Mouse (Mus musculus): ENCODE measurements at regions not wholly inside any gene's neighbourhood (a gene's known extent, or its start where the extent isn't known, plus 50 kb on each side); places are given as distances from the start of the nearest gene placed in this dataset.
"Not testable (repeated sequence)": the region's sequence is repeated elsewhere in the genome, so short reads cannot be mapped to it uniquely, and the experiment has no call there.

GRCm38 (mm10) chr3:147825337-147825736, 973.2 kb downstream of the Ttll7 start:
- no peak for DNase-seq (ENCODE audit: low spot score)

DNA sequence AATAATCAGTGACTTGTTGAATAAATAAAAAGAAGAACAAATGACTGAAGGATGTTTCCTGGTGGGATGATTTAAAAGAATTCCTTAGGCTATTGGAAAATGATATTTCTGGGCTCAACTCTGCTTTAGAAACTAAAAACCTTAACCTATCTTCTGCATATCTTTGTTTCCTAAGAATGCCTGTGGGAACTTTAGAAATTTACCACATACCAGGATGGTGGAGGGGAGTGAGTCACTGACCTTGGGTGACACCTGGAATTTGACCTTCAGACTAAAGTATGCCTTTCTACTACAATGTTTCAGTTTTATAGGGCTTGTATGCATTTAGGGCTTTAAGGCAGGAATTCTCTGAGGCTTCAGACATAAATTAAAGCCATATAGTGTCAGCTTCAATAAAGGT, 972.3 kb downstream of the Ttll7 start:
- DNase-seq (ENCODE audit: low spot score) = no peak

DNA sequence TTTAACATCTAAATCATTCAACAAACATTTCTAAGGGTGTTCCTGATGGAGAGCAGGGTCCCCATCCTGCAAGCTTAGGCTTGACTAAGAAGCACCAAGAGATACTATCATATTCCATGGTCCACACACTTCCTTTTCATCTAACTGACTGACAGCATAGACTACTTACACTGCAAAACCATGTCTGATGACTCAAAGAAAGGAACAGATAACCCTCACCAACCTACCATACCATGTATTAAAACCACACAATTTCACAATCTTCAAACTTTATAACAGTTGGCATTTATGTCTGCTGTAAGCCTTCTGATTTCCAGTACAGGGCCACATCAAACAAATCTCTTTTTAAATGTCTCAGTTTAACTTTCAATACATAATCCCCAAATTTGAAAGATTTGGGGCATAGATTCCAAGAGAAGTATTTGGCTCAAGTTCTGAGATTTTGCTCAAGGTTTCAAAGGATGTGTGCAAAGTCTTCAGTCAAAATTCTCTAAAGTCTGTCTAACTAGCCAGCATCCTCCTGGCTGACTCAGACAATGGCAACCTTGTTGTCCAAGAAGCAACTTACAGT, 962.0 kb downstream of the Ttll7 start:
- no peak for DNase-seq (ENCODE audit: low spot score)

DNA sequence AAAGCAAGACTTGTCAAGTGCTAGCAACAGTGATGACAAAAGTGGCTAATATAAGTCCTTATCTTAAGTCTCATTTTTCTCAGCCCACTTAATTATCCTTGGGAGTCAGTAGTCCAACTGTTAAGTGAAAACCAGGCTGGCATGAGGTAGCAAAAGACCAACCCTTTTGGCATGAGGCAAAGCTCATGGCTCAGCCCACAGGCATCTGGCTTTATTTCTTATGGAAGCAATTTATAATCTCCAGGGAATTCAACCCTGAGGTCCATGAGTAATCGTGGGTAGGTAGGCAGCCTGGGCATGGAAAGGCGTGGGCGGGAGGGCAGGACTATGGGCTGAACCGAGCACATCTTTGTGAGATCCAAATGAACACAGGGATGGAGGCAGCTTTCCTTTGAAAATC, 950.4 kb downstream of the Ttll7 start:
- no peak for DNase-seq (ENCODE audit: low spot score)

- DNase-seq (ENCODE audit: low spot score) = no peak
These were observed 944.4 kb downstream of the Ttll7 start for GRCm38 (mm10) chr3:147796524-147796923.

GRCm38 (mm10) chr3:147795116-147795515, 942.9 kb downstream of the Ttll7 start:
- DNase-seq (ENCODE audit: low spot score) = no peak

DNA sequence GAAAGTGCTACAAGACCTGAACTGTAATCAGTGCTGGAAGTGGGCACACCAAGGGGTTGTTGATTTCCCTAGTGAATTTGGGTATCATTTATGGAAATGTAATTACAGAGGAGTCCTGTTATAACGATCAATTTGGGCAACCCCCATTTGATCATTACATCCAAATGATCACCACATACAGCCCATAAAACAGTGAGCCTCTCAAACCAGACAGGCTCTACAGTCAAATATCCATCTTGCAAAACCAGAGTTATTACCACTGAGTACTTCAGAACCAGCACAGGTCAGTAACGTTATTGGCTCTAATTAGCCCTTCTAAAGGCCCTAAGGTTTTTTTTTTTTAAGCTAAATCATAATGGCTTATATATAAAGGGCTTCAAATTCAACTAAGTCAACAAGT, 934.4 kb downstream of the Ttll7 start:
- no peak for DNase-seq (ENCODE audit: low spot score)

DNA sequence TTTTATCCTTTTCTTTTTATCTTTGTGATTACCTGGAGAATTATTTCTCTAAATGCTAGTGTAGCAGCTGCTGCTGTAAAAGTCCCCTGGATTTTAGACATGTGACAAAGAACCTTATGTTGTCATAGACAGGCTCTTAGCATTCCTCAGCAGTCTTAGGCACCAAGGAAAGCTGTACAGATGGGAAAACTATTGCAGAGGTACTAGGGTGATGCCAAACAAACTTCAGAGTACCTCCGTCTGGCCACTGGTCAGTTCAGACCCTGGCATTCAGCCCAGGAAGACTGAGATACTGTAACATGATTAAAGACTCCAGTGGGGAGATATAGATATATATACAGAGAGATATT, 898.6 kb downstream of the Ttll7 start:
- no peak for DNase-seq (ENCODE audit: low spot score)

- DNase-seq (ENCODE audit: low spot score) = peak; percentile 58
These were observed 898.0 kb downstream of the Ttll7 start for GRCm38 (mm10) chr3:147749939-147750841.

- DNase-seq (ENCODE audit: low spot score) = peak; percentile 57
These were observed 897.3 kb downstream of the Ttll7 start for GRCm38 (mm10) chr3:147749442-147749841.

DNA sequence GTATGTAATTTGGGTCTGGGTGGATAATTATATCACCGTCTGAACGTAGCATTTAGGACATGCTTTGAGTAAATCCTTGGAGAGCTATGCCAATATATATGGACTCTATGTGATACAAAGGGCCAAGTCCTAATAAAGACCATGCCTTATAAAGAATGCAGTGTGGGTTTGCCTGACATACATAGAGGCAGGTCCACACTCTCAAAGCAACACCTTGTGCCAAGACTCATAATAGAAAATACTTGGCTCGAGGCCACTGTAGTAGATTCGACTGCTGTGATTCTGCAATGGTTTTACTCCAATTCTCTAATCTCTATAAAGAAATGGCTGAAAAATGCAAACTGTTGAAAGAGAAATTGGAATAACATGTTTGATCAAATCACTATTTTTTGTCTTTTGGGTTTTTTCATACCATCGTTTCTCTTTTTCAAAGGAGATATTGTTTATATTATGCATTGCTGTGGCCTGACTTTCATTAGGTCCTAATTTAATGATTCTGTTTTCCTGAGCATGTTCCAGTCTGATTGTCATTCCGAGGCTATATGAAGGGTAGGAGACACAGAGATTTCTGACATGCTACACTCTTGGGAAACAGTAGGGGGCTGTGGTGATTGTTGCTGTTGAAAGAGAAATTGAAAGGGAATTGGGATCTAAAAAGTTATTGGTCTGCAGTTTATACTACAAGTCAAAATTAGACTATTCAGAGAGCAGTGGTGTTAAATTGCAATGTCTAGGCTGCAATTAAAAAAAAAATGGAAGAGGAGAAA, 884.7 kb downstream of the Ttll7 start:
- peak; percentile 15 for DNase-seq (ENCODE audit: low spot score)

DNA sequence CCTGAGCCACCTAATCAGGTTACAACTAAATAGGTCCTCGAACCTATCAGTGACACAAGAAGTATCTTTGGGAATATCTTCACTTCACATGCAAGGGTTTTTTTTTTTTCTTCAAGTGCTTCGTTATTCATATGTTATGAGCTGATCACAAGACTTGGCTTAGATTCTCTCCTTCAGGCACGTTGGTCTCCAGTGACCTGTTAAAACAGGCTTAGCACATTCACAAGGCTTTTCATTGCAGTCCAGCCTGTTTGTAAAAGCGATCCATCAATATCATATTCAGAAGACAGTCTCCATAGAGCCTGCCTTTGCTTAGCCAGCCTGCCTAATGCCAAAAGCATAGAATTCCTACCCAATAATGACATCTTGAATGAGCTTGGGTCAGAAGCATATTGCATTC, 864.2 kb downstream of the Ttll7 start:
- DNase-seq (ENCODE audit: low spot score) = no peak

DNA sequence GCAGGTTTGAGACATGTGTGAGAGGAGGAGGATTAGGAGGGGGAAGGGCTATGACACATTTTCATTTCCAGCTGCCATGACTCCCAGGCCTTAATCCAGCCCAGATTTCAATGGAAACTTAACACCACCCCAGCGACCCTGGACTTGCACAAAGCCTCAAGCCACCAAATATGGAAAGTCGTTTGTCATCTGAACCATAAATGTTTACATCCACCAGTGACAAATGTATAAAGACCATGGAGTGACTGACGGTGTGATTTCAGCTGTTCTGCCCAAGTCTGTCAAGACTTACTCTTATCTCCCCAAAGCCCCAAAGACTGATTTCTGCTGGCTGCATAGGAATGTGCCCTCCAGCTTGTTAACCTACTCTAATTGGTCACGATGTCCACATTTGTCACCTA, 855.2 kb downstream of the Ttll7 start:
- DNase-seq (ENCODE audit: low spot score) = peak; percentile 32

- no peak for DNase-seq (ENCODE audit: low spot score)
These were observed 831.6 kb downstream of the Ttll7 start for GRCm38 (mm10) chr3:147683730-147684129.

GRCm38 (mm10) chr3:147680299-147680698, 828.1 kb downstream of the Ttll7 start:
- no peak for DNase-seq (ENCODE audit: low spot score)

DNA sequence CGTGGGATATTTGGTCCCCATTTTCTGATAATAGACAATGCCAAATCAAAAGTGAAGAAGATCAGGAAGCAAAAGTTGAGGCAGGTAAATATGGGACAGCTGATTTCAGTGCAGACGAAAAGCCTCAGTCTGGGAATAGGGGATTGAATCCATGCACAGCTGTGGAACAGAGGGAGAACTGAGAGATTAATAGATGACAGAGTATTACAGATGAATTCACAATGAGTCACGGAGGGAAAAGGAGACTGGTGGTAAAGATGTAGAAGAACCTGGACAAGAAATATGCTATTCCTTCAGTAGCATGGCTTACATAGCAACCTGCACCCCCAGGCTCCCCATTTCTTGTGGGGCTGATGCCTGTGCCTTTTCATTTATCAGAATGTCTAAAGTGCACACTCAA, 810.4 kb downstream of the Ttll7 start:
- DNase-seq (ENCODE audit: low spot score) = no peak

GRCm38 (mm10) chr3:147652849-147653248, 800.7 kb downstream of the Ttll7 start:
- DNase-seq (ENCODE audit: low spot score) = no peak

GRCm38 (mm10) chr3:147635486-147635885, 783.3 kb downstream of the Ttll7 start:
- DNase-seq (ENCODE audit: low spot score) = not testable (repeated sequence)

DNA sequence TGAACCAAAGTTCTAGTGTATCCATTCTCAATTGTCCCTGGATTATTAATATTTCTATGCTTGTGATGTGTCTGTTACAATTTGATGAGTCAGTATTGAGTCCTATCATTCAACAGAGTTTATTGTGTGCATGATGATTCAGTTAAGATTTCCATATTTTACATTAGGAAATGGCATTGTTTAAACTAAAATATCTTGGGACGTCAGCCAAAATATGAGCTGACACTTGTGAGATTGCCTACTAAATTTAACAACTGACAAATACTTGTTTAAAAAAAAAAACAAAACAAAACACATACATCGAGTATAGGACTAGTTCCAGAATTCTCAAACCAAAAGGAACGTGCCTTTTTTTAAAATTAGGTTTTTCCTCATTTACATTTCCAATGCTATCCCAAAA, 779.0 kb downstream of the Ttll7 start:
- DNase-seq (ENCODE audit: low spot score) = no peak

GRCm38 (mm10) chr3:147583697-147584315, 731.6 kb downstream of the Ttll7 start:
- no peak for DNase-seq (ENCODE audit: low spot score)

DNA sequence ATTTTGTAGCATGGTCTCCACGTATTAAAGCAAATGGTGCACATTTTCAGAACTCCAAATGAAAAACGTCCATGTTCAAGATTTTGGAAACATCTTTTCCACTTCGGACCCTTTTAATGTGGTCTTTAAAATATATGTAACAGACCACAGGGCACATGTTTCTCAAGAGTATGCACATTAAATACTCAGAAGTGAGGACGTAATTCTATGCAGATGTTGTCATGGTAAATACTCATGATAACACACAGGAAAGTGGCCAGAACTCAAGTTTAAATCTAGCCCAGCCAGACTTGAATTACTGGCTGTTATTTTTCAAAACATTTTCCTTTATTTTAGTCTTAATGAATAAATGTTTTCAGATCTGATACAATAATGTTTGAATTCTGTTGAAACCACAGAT, 719.7 kb downstream of the Ttll7 start:
- no peak for DNase-seq (ENCODE audit: low spot score)

GRCm38 (mm10) chr3:147545329-147546006, 693.3 kb downstream of the Ttll7 start:
- no peak for DNase-seq (ENCODE audit: low spot score)

Data from retina, embryonic 14.5 days (tissue).